Mouse (Mus musculus) ES-E14 (cell line): ENCODE data around the gene Ranbp10. TPM values are rescaled to one million over a fixed set of nuclear protein-coding genes. Genes with fewer than 3 reads are reported as not detected.

Experiments
- DNase-seq: peaks from one replicate; pipeline ENCODE4 v3.0.0-alpha.2; 2013; ENCODE audit warnings: low read depth, low spot score
- H3K27ac ChIP-seq: 2 replicates; pipeline ENCODE4 v1.5.1; 2012; ENCODE audit warnings: low read depth, mild to moderate bottlenecking, low read length, moderate library complexity, mixed read lengths; ENCODE audit not compliant: poor library complexity, insufficient read depth, severe bottlenecking
- H3K36me3 ChIP-seq: 2 replicates; pipeline ENCODE4 v1.6.1; 2012; ENCODE audit warnings: mild to moderate bottlenecking, low read length, moderate library complexity, mixed read lengths; ENCODE audit not compliant: control insufficient read depth, poor library complexity, insufficient read depth, severe bottlenecking
- H3K4me1 ChIP-seq, 2 experiments: fragments of 150-350 bp in 1 of 2; sonication (generic) in 1 of 2; 2 replicates each; pipeline ENCODE4 v1.6.1; 2012; ENCODE audit warnings: low read length in 2 of 2, mild to moderate bottlenecking in 1 of 2, mixed read lengths in 1 of 2; ENCODE audit not compliant: control insufficient read depth in 2 of 2, insufficient read depth in 2 of 2, poor library complexity in 1 of 2
- H3K4me3 ChIP-seq, 2 experiments: fragments of 150-350 bp in 1 of 2; sonication (generic) in 1 of 2; 2 replicates each; pipeline ENCODE4 v1.5.1; 2012; ENCODE audit warnings: low read length in 2 of 2, low read depth in 1 of 2, mild to moderate bottlenecking in 1 of 2, mixed read lengths in 1 of 2; ENCODE audit not compliant: insufficient read depth in 1 of 2, poor library complexity in 1 of 2, severe bottlenecking in 1 of 2
- H3K9ac ChIP-seq: 2 replicates; pipeline ENCODE4 v1.6.1; 2012; ENCODE audit warnings: low read depth, mild to moderate bottlenecking, low read length, mixed read lengths; ENCODE audit not compliant: poor library complexity, insufficient read depth, severe bottlenecking
- H3K9me3 ChIP-seq: fragments of 150-350 bp; sonication (generic); 2 replicates; pipeline ENCODE4 v1.6.1; 2012; ENCODE audit warnings: low read depth, mild to moderate bottlenecking, low read length; ENCODE audit not compliant: control insufficient read depth, insufficient read depth
- CHD2 ChIP-seq: IDR thresholded peaks from 2 replicates; pipeline ENCODE4 v1.6.1; 2014; ENCODE audit warnings: mild to moderate bottlenecking, low read depth, low read length, inconsistent platforms
- HCFC1 ChIP-seq: IDR thresholded peaks from 2 replicates; pipeline ENCODE4 v1.6.1; 2012; ENCODE audit warnings: low read length, inconsistent platforms, borderline replicate concordance; ENCODE audit not compliant: insufficient read depth
- MAFK ChIP-seq: IDR thresholded peaks from 2 replicates; pipeline ENCODE4 v1.6.1; 2014; ENCODE audit warnings: mild to moderate bottlenecking, low read depth, low read length, inconsistent platforms; ENCODE audit not compliant: insufficient read depth
- ZC3H11A ChIP-seq: IDR thresholded peaks from 2 replicates; pipeline ENCODE4 v1.6.1; 2012; ENCODE audit warnings: low read depth, mild to moderate bottlenecking, inconsistent platforms, low read length, borderline replicate concordance
- ZNF384 ChIP-seq: IDR thresholded peaks from 2 replicates; pipeline ENCODE4 v1.6.1; 2012; ENCODE audit warnings: low read depth, low read length, inconsistent platforms
- in situ Hi-C, 2 experiments: fragments of 600-800 bp; cut with MboI; formaldehyde crosslinking; loops; one replicate each; pipeline ENCODE4 v1.15.1; 2025; ENCODE audit warnings: low sequenced_read_pairs in 2 of 2, inconsistent platforms in 1 of 2; ENCODE audit not compliant: unreplicated experiment in 2 of 2
- total RNA-seq: library from RNA; depleted of rRNA; stranded (reverse); fragments of 300-350 nt; gene quantifications from 2 replicates; pipeline ENCODE4 v1.2.3, GENCODE M21; 2012

Ranbp10 gene
- total RNA-seq, 1 experiment, result 13.7 TPM

- H3K27ac ChIP-seq, result peak within 1 kb of the TSS; percentile 87
- no peaks in the 10 kb centered on the region for H3K9me3 ChIP-seq
- peaks cover 16 to 18% of the 10 kb centered on the region in 2 experiments for H3K4me1 ChIP-seq
Observed at GRCm38 (mm10) chr8:105860143-105860981, 33.2 kb upstream of the Ranbp10 start, which contains the start of gene Nutf2. TSS of gene Nutf2 (plus strand) at chr8:105860580.

GRCm38 (mm10) chr8:105859314-105859713 lies 32.2 kb upstream of the Ranbp10 start:
- in situ Hi-C loops, result no loop called here
- H3K4me1 ChIP-seq, result peaks cover 13 to 15% of the 10 kb centered on the region in 2 experiments
- no peaks in the 10 kb centered on the region for H3K9me3 ChIP-seq
- peaks cover 6% of the 10 kb centered on the region; the same call in 1 of the 2 replicates for H3K36me3 ChIP-seq
- no peak overlapping the region for H3K27ac ChIP-seq
- peak overlapping the region in 1 of 2 experiments; percentile 55; a peak in 1 of 4 replicates for H3K4me3 ChIP-seq
- DNase-seq, result no peak
- peak overlapping the region; percentile 82; the same call in 1 of the 2 replicates for H3K9ac ChIP-seq
- TF ChIP-seq MAFK (no peak), CHD2 (no peak), ZNF384 (no peak), HCFC1 (no peak), ZC3H11A (no peak)

More at GRCm38 (mm10) chr8:105860143-105860981, 33.2 kb upstream of the Ranbp10 start, which contains the start of gene Nutf2:
- peak within 1 kb of the TSS; percentile 94 to 98 for H3K4me3 ChIP-seq
- TF ChIP-seq ZNF384 (no peak), HCFC1 (peak; percentile 99), MAFK (no peak; the same call in 1 of the 2 replicates), CHD2 (peak; percentile 64), ZC3H11A (no peak)
- DNase-seq, result peak; percentile 98
- peak within 1 kb of the TSS; percentile 98 for H3K9ac ChIP-seq
- in situ Hi-C loops, result no loop called here
- peaks cover 10% of the 10 kb centered on the region; the same call in 1 of the 2 replicates for H3K36me3 ChIP-seq

- Histone ChIP-seq H3K27ac (no peak overlapping the region), H3K9me3 (no peaks in the 10 kb centered on the region), H3K36me3 (0 out of 2 replicates have a peak, but pooled peaks cover 4% of the 10 kb centered on the region), H3K4me3 (no peak overlapping the region), H3K9ac (no peak overlapping the region; the same call in 1 of the 2 replicates), H3K4me1 (peaks cover 11 to 13% of the 10 kb centered on the region in 2 experiments)
- in situ Hi-C loops, result no loop called here
- no peak for TF ChIP-seq MAFK
- no peak for TF ChIP-seq CHD2
- TF ChIP-seq HCFC1, result no peak
- TF ChIP-seq ZNF384, result no peak
- no peak for TF ChIP-seq ZC3H11A
- no peak for DNase-seq
Observed at GRCm38 (mm10) chr8:105858495-105858894, 31.3 kb upstream of the Ranbp10 start.

GRCm38 (mm10) chr8:105856168-105856835 lies 29.2 kb upstream of the Ranbp10 start:
- 0 out of 2 replicates have a peak, but pooled peaks cover 3% of the 10 kb centered on the region for H3K36me3 ChIP-seq
- H3K4me1 ChIP-seq, result peaks cover 4 to 7% of the 10 kb centered on the region in 2 experiments; a peak in 3 of 4 replicates
- peak overlapping the region; percentile 97 for H3K9ac ChIP-seq
- peak overlapping the region; percentile 91 to 98 for H3K4me3 ChIP-seq
- TF ChIP-seq MAFK, result no peak
- no peak for TF ChIP-seq HCFC1
- TF ChIP-seq ZC3H11A, result no peak
- no peak for TF ChIP-seq ZNF384
- no peak for TF ChIP-seq CHD2
- H3K27ac ChIP-seq, result no peak overlapping the region
- H3K9me3 ChIP-seq, result no peaks in the 10 kb centered on the region
- DNase-seq, result no peak
- in situ Hi-C loops, result no loop called here
